Mouse (Mus musculus): ENCODE measurements at regions not wholly inside any gene's neighbourhood (a gene's known extent, or its start where the extent isn't known, plus 50 kb on each side); places are given as distances from the start of the nearest gene placed in this dataset.

DNA sequence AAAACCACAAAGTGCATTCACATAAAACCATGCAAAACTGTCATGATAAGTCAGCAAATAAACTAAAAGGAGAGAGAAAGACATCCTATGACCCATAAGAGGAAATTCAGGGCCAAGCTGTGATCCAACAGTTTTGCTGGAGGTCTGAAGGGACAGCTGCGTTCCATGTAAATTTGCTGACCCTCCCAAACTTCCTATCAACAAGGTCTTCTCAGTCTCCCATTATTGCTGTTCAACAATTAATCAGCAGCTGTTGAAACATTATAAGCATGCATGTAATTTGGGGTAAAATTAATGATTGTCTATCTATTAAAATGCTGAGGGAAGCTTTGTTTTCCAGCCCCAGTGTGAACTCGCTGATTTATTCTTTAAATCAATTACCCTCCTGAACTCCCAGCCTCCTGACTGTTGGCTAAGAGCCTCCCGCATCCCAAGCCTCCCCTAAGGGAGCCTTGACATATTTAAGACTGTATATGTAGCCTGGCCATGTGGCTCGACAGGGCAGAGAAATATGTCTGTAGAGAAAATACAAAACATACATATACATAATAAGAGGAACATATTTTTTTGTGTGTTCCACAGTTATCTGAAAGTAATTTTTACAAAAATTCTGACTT, 478.3 kb downstream of the Efnb2 start:
- TF ChIP-seq POLR2A (IDR thresholded peaks at IDR 0.05; ENCODE audit: borderline replicate concordance, extremely low read depth, insufficient read depth, insufficient read length, poor library complexity, severe bottlenecking): no peak
- no peak for TF ChIP-seq CTCF (IDR thresholded peaks at IDR 0.05; ENCODE audit: borderline replicate concordance, extremely low read depth, insufficient read depth, insufficient read length)
